Mouse (Mus musculus) stomach, embryonic 15.5 days (tissue): ENCODE measurements around the gene Arl8a. TPM values are rescaled to one million over a fixed set of nuclear protein-coding genes. Genes with fewer than 3 reads are reported as not detected.

Experiments
- ATAC-seq: fragments of 200-750 bp; cut with Nextera tagmentation; 2 replicates; pipeline ENCODE4 v1.8.0; 2017; ENCODE audit warnings: low read depth, moderate number of reproducible peaks, moderate TSS enrichment; ENCODE audit not compliant: insufficient read depth, low FRiP score
- H3K27ac ChIP-seq: fragments of 300-500 bp; sonication (generic); 2 replicates; pipeline ENCODE4 v1.5.1; 2015; ENCODE audit warnings: mild to moderate bottlenecking, inconsistent platforms
- H3K27me3 ChIP-seq: fragments of 300-500 bp; sonication (generic); replicated peaks from 2 replicates; pipeline ENCODE4 v1.6.1; 2015; ENCODE audit warnings: inconsistent platforms
- H3K36me3 ChIP-seq: fragments of 300-500 bp; sonication (generic); 2 replicates; pipeline ENCODE4 v1.6.1; 2015; ENCODE audit warnings: inconsistent platforms
- H3K4me1 ChIP-seq: fragments of 300-500 bp; sonication (generic); 2 replicates; pipeline ENCODE4 v1.6.1; 2015; ENCODE audit warnings: inconsistent platforms
- H3K4me2 ChIP-seq: fragments of 300-500 bp; sonication (generic); 2 replicates; pipeline ENCODE4 v1.6.1; 2015; ENCODE audit warnings: mild to moderate bottlenecking, inconsistent platforms
- H3K4me3 ChIP-seq: fragments of 300-500 bp; sonication (generic); replicated peaks from 2 replicates; pipeline ENCODE4 v1.5.1; 2015; ENCODE audit warnings: inconsistent platforms
- H3K9ac ChIP-seq: fragments of 300-500 bp; sonication (generic); 2 replicates; pipeline ENCODE4 v1.6.1; 2015; ENCODE audit warnings: inconsistent platforms
- H3K9me3 ChIP-seq: fragments of 300-500 bp; sonication (generic); 2 replicates; pipeline ENCODE4 v1.6.1; 2016; ENCODE audit warnings: inconsistent platforms
- WGBS: fragments of 180-500 bp; shearing (Covaris S2); methylation state at CpG from one replicate; pipeline ENCODE4 v1.1.7; 2015; 5-methylcytosine and 5-hydroxymethylcytosine counted together
- polyA plus RNA-seq: library from polyadenylated mRNA; unstranded; fragments of >200 nt; fragmentation: Nextera tagmentation; extraction: Ambion mirVana; gene quantifications from 2 replicates; pipeline ENCODE4 v1.2.1, GENCODE M21; 2015

Arl8a gene
- polyA plus RNA-seq, 1 experiment from 2014 or later: 54.9 TPM

GRCm38 (mm10) chr1:135125990-135126389, 20.6 kb upstream of the Arl8a start:
- 0 out of 2 replicates have a peak, but pooled peaks cover 3% of the 10 kb centered on the region for H3K27me3 ChIP-seq
- ATAC-seq: no peak
- no peak overlapping the region for H3K4me2 ChIP-seq
- 0 out of 2 replicates have a peak, but pooled peaks cover 18% of the 10 kb centered on the region for H3K4me1 ChIP-seq
- H3K27ac ChIP-seq: no peak overlapping the region
- no peak overlapping the region for H3K4me3 ChIP-seq
- H3K9me3 ChIP-seq: no peaks in the 10 kb centered on the region
- WGBS: 59% methylated on average over 8 of the region's 8 CpGs
- H3K36me3 ChIP-seq: no peaks in the 10 kb centered on the region
- H3K9ac ChIP-seq: no peak overlapping the region

DNA sequence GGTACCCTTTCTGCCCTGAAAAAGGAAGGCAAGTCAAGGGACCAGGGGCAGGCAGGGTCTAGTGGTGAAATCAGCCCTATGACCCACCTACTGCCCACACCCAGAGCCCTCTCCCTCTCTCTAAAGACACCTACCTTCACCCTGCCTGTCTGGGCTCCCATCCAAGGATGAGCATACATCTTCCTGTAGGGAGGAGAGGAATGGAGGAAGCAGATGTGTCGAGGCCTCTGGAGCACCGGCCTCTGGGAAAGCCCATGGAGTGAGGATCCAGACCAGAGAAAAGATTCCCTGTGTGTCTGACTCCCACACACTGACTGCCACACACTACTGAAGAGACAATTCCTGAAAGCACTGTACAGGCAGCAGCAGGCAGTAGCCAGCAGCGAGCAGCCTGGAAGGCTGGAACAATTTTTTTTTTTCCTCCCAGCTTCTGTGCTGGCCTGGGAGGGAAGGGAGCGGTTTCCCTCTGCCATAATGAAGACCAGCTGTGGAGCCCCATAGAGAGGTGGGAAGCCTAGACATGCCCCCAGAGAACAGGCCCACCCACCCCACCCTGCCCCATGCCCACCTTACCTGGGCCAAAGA, 20.1 kb upstream of the Arl8a start:
- no peak overlapping the region for H3K27ac ChIP-seq
- H3K9ac ChIP-seq: no peak overlapping the region
- H3K4me3 ChIP-seq: no peak overlapping the region
- H3K4me2 ChIP-seq: no peak overlapping the region
- H3K36me3 ChIP-seq: no peaks in the 10 kb centered on the region
- H3K27me3 ChIP-seq: 0 out of 2 replicates have a peak, but pooled peaks cover 3% of the 10 kb centered on the region
- WGBS: 42% methylated on average over 4 of the region's 4 CpGs
- no peak for ATAC-seq
- H3K9me3 ChIP-seq: no peaks in the 10 kb centered on the region
- H3K4me1 ChIP-seq: 0 out of 2 replicates have a peak, but pooled peaks cover 23% of the 10 kb centered on the region

DNA sequence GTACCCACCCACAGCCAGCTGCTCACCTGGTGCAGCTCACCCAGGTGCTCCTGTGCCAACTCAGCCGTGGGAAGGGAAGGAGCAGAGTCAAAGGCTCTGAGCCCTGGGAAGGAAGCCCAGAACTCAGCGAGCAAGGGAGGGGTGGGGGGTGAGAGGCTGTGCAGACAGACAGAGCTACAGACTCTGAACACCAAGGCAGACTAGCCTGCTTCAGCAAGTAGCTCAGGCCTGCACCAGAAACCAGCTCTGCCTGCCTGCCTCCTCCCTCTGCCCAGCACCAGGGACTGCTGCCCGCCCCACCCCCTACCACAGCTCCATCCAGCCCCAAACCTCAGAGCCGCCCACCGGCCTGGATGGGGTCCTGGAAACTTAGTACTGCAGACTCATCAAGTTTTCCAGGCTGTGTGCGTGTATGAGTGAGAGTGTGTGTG, 18.6 kb upstream of the Arl8a start:
- no peak overlapping the region for H3K4me3 ChIP-seq
- H3K4me2 ChIP-seq: no peak overlapping the region
- H3K9me3 ChIP-seq: no peaks in the 10 kb centered on the region
- H3K27me3 ChIP-seq: 0 out of 2 replicates have a peak, but pooled peaks cover 3% of the 10 kb centered on the region
- H3K4me1 ChIP-seq: 0 out of 2 replicates have a peak, but pooled peaks cover 23% of the 10 kb centered on the region
- no peak for ATAC-seq
- 57% methylated on average over 6 of the region's 6 CpGs for WGBS
- H3K36me3 ChIP-seq: no peaks in the 10 kb centered on the region
- no peak overlapping the region for H3K9ac ChIP-seq
- no peak overlapping the region for H3K27ac ChIP-seq

GRCm38 (mm10) chr1:135128986-135129385, 17.6 kb upstream of the Arl8a start:
- Histone ChIP-seq H3K36me3 (no peaks in the 10 kb centered on the region), H3K4me3 (no peak overlapping the region), H3K27ac (no peak overlapping the region), H3K4me1 (0 out of 2 replicates have a peak, but pooled peaks cover 23% of the 10 kb centered on the region), H3K4me2 (no peak overlapping the region), H3K9me3 (no peaks in the 10 kb centered on the region), H3K9ac (no peak overlapping the region), H3K27me3 (0 out of 2 replicates have a peak, but pooled peaks cover 3% of the 10 kb centered on the region)
- no peak for ATAC-seq
- 34% methylated on average over 9 of the region's 9 CpGs for WGBS

DNA sequence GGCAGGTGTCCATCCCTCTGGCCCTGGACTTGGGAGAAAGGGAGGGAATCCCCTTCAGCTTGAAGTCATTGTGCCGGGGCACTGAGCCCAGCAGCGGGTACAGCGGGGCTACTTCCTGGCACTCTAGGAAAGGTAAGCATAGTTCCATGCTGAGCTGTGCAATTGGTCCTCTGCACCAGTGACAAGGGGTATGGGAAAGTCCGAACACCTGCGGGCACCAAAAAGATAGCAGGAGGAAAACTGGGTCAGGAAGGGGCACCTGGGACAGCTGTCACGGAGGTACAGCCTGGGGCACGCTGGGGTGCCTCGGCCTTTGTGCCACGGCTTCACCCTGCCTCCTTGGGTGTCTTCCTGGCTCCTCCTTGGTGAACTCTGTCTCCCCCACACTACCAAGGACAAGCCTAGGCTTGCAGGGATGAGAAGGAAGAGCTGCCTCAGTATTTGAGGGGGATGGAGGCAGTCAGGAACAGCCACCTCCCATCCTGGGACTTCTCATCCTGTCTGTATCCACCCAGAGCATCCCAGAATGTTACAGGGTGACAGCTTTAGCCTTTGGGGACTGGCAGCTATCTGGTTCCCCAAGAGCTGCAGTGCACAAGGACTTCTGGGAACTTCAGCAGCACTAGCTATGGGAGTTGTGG, 17.0 kb upstream of the Arl8a start:
- H3K9me3 ChIP-seq: no peaks in the 10 kb centered on the region
- 0 out of 2 replicates have a peak, but pooled peaks cover 23% of the 10 kb centered on the region for H3K4me1 ChIP-seq
- WGBS: 72% methylated on average over 9 of the region's 9 CpGs
- 0 out of 2 replicates have a peak, but pooled peaks cover 3% of the 10 kb centered on the region for H3K27me3 ChIP-seq
- H3K36me3 ChIP-seq: no peaks in the 10 kb centered on the region
- H3K9ac ChIP-seq: no peak overlapping the region
- H3K4me3 ChIP-seq: no peak overlapping the region
- no peak overlapping the region for H3K27ac ChIP-seq
- no peak overlapping the region for H3K4me2 ChIP-seq
- ATAC-seq: no peak

- Histone ChIP-seq H3K27me3 (0 out of 2 replicates have a peak, but pooled peaks cover 3% of the 10 kb centered on the region), H3K36me3 (no peaks in the 10 kb centered on the region), H3K4me1 (0 out of 2 replicates have a peak, but pooled peaks cover 23% of the 10 kb centered on the region), H3K9me3 (no peaks in the 10 kb centered on the region), H3K9ac (no peak overlapping the region), H3K4me3 (no peak overlapping the region), H3K27ac (peak overlapping the region; percentile 14; the same call in 1 of the 2 replicates), H3K4me2 (no peak overlapping the region)
- 45% methylated on average over 2 of the region's 2 CpGs for WGBS
- ATAC-seq: no peak
Observed at GRCm38 (mm10) chr1:135130376-135131018, 16.1 kb upstream of the Arl8a start.

- Histone ChIP-seq H3K4me3 (no peak overlapping the region), H3K36me3 (no peaks in the 10 kb centered on the region), H3K9me3 (no peaks in the 10 kb centered on the region), H3K9ac (no peak overlapping the region), H3K27ac (peak overlapping the region; percentile 14; the same call in 1 of the 2 replicates), H3K4me2 (peak overlapping the region; percentile 21; the same call in 1 of the 2 replicates), H3K27me3 (0 out of 2 replicates have a peak, but pooled peaks cover 3% of the 10 kb centered on the region), H3K4me1 (0 out of 2 replicates have a peak, but pooled peaks cover 23% of the 10 kb centered on the region)
- 31% methylated on average over 6 of the region's 6 CpGs for WGBS
- ATAC-seq: no peak
Observed at GRCm38 (mm10) chr1:135131034-135131433, 15.6 kb upstream of the Arl8a start.

- peak overlapping the region; percentile 21; the same call in 1 of the 2 replicates for H3K4me2 ChIP-seq
- H3K36me3 ChIP-seq: no peaks in the 10 kb centered on the region
- peak overlapping the region; percentile 14; the same call in 1 of the 2 replicates for H3K27ac ChIP-seq
- H3K9ac ChIP-seq: no peak overlapping the region
- H3K9me3 ChIP-seq: no peaks in the 10 kb centered on the region
- H3K4me3 ChIP-seq: no peak overlapping the region
- WGBS: 36% methylated on average over 8 of the region's 8 CpGs
- 0 out of 2 replicates have a peak, but pooled peaks cover 3% of the 10 kb centered on the region for H3K27me3 ChIP-seq
- H3K4me1 ChIP-seq: 0 out of 2 replicates have a peak, but pooled peaks cover 20% of the 10 kb centered on the region
- ATAC-seq: no peak
Observed at GRCm38 (mm10) chr1:135131560-135131959, 15.1 kb upstream of the Arl8a start.

- Histone ChIP-seq H3K27me3 (0 out of 2 replicates have a peak, but pooled peaks cover 3% of the 10 kb centered on the region), H3K4me1 (0 out of 2 replicates have a peak, but pooled peaks cover 12% of the 10 kb centered on the region), H3K36me3 (no peaks in the 10 kb centered on the region), H3K4me3 (no peak within 1 kb of the TSS), H3K9ac (no peak within 1 kb of the TSS), H3K27ac (peak within 1 kb of the TSS; percentile 14; the same call in 1 of the 2 replicates), H3K4me2 (peak within 1 kb of the TSS; percentile 22), H3K9me3 (no peaks in the 10 kb centered on the region)
- 38% methylated on average over 10 of the region's 10 CpGs for WGBS
- ATAC-seq: peak; percentile 41; the same call in 1 of the 2 replicates
Observed at GRCm38 (mm10) chr1:135132473-135132872, 14.2 kb upstream of the Arl8a start, which contains the start of gene Ptpn7. Ptpn7 (plus strand) TSS chr1:135132700.

DNA sequence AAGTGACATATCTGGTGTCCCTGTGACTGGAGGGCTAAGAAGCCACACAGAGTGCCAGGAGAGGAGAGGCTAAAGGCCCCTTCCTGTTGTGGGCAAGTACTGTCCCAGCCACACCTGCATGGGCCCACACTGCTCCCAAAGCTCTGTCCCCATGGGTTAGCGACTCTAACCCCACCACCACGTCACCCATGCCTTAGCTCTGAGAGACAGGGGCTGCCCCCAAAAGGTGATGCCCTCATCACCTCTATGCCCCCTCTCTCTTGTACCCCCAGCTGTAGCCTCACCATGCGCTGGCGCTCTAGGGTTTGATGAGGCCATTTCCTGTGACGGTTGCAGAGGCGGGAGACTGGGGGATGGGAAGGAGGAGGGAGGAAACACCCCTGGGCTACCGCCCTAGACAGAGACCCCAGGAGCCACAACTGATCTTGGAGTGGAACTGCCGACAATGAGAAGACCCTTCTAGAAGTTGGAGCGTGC, 13.7 kb upstream of the Arl8a start:
- 0 out of 2 replicates have a peak, but pooled peaks cover 3% of the 10 kb centered on the region for H3K27me3 ChIP-seq
- H3K4me1 ChIP-seq: 0 out of 2 replicates have a peak, but pooled peaks cover 9% of the 10 kb centered on the region
- H3K4me2 ChIP-seq: peak overlapping the region; percentile 22; the same call in 1 of the 2 replicates
- H3K9me3 ChIP-seq: no peaks in the 10 kb centered on the region
- no peak overlapping the region for H3K9ac ChIP-seq
- no peaks in the 10 kb centered on the region for H3K36me3 ChIP-seq
- no peak overlapping the region for H3K4me3 ChIP-seq
- no peak overlapping the region for H3K27ac ChIP-seq
- ATAC-seq: no peak
- WGBS: 74% methylated on average over 9 of the region's 9 CpGs

- H3K4me3 ChIP-seq: no peak overlapping the region
- H3K4me2 ChIP-seq: no peak overlapping the region
- 68% methylated on average over 10 of the region's 10 CpGs for WGBS
- H3K4me1 ChIP-seq: 0 out of 2 replicates have a peak, but pooled peaks cover 6% of the 10 kb centered on the region
- H3K27ac ChIP-seq: no peak overlapping the region
- 0 out of 2 replicates have a peak, but pooled peaks cover 3% of the 10 kb centered on the region for H3K27me3 ChIP-seq
- no peak for ATAC-seq
- no peaks in the 10 kb centered on the region for H3K9me3 ChIP-seq
- no peak overlapping the region for H3K9ac ChIP-seq
- H3K36me3 ChIP-seq: no peaks in the 10 kb centered on the region
Observed at GRCm38 (mm10) chr1:135133678-135134435, 12.8 kb upstream of the Arl8a start.
